Mouse (Mus musculus) liver, adult (tissue): ENCODE measurements around the gene Noct.

Experiments used
- GATA4 ChIP-seq: IDR thresholded peaks from 2 replicates; pipeline ENCODE4 v1.6.1; 2014; ENCODE audit warnings: mild to moderate bottlenecking, low read length; ENCODE audit not compliant: insufficient replicate concordance

Gene Noct

DNA sequence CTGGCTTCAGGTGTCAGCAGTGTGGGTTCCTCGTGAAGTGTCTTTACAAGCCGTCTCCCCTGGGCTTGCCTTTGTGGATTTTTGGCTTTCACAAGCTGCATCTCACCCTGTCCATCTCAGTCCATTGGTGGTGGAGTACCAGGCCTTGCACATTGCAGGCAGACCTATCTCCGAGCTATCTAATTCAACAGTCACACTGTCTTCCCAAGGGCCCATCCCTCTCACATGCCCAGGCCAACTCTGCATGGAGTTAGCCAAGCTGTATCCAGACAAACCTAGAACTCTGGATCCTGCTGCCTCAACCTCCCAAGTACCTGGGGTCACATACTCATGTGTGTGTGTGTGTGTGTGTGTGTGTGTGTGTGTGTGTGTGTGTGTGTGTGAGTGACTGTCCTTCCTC, 15.3 kb downstream of the Noct start:
- TF ChIP-seq GATA4, result no peak

DNA sequence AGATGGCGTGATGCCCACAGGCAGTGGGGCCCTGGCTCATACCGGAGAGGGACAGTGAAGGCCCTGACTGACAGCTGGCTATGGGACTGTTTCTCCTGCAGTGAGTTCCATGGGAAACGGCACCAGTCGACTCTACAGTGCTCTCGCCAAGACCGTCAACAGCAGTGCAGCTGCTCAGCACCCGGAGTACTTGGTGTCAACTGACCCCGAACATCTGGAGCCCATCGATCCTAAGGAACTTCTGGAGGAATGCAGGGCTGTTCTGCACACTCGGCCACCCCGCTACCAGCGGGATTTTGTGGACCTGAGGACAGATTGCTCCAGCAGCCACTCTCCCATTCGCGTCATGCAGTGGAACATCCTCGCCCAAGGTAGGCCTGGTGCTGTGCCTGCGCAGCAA, 23.5 kb downstream of the Noct start:
- TF ChIP-seq GATA4, result no peak

DNA sequence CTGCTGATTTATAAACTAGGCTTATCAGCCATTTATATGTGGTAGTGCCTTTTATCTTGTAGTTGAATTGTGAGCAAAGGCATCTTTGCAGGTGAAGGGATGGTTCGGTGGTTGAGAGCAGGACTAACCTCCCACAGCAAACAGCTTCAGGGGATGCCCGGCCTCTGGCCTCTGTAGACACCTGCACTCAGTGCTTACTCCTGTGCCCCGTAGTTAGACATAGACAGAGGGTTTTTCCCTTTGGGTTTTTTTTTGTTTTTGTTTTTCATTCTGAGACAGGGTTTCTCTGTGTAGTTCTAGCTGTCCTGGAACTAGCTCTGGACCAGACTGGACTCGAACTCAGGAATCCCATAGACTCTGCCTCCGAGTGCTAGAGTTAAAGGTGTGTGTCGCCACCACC, 24.4 kb downstream of the Noct start:
- TF ChIP-seq GATA4, result no peak

DNA sequence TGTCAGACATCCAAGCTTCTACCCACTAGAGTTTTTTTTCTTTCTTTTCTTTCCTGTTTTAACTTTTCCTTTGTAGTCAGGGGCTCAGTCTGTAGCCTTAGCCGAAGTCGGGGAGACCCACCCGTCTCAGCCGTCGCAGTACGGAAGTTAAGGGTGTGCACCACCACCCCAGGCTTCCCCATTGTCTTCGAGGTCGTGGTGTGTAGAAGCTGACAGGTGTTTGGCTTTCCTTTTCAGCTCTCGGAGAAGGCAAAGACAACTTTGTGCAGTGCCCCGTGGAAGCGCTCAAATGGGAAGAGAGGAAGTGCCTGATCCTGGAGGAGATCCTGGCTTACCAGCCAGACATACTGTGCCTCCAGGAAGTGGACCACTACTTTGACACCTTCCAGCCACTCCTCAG, 25.2 kb downstream of the Noct start:
- TF ChIP-seq GATA4, result no peak

DNA sequence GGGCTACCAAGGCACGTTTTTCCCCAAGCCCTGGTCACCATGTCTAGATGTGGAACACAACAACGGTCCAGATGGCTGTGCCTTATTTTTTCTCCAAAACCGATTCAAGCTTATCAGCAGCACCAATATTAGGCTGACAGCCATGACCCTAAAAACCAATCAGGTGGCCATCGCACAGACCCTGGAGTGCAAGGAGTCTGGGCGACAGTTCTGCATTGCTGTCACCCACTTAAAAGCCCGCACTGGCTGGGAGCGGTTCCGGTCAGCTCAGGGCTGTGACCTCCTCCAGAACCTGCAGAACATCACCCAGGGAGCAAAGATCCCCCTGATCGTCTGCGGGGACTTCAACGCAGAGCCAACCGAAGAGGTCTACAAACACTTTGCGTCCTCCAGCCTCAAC, 25.6 kb downstream of the Noct start:
- no peak for TF ChIP-seq GATA4

DNA sequence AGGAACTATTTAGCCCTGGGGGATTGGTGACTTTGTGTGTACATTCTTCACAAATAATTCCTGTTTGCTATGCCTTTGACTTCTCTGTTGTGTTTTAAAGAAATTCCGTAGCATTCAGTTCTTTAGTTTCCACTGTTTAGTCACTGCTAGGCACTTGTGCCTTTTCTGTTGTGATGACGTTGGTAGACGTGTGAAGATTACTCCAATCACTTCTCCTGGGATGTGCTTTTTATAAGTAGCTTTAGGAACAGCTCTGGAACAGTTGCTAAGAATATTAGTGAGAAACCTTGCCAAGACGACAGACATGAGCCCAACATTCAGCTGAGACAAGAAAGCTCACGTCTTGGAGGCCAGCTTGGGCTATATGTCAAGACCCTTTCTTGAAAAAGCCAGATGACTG, 26.8 kb downstream of the Noct start:
- TF ChIP-seq GATA4, result no peak

DNA sequence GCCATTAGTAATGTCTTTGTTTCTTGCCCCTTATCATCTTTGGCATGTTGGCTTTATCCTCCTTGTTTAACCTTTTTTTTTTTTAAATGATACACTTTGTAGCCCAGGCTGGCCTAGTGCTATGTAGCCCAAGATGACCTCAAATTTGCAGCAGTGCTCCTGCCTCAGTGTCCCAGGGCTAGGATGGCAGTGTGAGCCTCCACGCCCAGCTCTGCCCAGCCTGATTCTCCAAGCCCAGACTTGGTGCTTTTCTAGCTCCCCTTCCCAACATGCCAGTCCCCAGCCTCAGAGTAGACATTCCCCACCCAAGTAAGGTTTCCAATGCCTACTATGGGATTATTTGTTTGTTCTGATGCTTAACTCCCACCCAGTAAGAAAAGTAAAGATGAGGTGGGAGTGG, 28.0 kb downstream of the Noct start:
- no peak for TF ChIP-seq GATA4

DNA sequence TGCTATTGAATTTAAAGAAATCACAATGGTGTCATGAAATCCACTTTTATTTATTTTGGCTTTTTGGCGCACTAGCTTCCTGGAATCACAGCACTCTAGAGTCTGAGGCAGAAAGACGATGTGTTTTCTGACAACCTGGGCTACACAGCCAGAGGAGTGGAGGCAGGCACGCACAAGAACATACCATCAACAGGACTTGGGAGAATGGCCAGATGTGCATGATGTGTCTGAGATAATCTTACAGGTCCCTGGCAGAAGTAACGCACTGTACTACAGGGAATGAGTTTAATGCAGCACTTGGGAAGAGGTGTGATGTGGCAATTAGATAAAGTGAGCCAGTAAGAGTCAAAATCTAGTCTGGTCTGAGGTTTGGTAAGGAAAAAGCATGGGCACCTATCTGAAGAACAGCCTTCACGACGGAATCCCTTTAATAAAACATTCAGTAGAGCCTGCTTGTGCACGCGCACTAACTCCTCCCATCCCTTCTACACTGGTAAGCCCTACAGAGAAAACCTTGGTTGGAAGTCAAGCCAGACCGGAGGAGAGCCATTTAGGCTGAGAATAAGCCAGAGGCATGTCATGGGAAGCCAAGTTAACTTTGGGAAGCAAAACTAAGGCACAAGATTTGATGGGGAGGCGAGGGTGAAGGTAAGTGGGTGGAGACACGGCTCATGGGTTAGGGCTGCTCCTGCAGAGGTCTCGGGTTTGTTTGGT, 28.6 kb downstream of the Noct start:
- no peak for TF ChIP-seq GATA4

DNA sequence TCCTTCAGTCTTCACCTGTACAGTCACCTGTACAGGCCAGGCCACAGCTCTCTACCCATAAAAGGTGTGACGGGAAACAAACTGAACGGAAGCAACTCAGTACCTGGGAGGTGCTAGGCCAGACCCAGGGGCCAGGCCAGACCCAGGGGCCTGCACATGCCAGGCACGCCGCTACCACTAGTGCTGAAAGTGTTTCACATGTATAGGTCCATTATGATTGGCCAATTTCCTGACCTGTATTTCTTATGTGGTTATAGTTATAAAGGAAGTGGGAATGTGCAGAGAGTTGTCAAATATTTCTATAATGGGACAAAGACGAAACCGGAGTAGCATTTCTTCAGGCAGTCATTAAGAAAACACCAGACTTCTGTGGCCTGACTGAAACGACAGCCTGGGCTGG, 30.5 kb downstream of the Noct start:
- TF ChIP-seq GATA4, result no peak

DNA sequence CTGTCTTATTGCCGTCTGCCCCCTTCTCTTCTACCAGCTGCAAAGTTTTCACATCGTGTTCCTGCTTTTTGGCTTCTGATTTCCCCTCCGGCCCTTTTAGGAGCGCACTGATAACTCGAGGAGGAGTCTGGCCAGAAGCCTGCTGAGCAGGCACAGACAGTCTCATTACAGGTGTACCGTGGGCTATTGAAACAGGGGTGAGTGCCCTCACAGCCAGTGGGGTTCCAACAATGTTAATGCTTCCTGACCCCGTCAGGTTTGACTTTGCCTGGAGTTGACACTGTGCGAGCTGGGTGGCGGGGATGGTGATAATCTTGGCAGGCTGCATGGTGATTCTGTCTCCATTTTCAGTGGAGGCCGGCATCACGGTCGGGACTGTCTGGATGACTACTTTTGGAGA, 32.2 kb downstream of the Noct start:
- no peak for TF ChIP-seq GATA4

DNA sequence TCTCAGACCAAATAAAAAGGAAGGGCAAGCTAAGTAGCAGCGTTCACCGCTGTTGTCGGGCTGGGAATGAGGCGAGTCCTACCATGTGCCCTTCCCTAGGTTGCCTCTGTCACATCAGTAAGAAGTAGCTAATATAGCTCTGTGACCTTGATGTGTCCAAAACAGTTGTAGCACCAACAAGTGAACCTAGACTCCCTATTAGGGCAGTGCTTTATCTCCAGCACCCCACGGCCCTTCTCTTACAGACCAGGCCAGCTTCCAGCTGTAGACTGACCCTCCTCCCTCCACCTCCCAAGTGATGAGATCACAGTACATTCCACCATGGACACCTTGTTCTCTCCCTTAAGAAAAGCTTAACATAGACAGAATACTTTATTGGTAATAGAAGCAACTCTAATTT, 33.8 kb downstream of the Noct start:
- no peak for TF ChIP-seq GATA4

DNA sequence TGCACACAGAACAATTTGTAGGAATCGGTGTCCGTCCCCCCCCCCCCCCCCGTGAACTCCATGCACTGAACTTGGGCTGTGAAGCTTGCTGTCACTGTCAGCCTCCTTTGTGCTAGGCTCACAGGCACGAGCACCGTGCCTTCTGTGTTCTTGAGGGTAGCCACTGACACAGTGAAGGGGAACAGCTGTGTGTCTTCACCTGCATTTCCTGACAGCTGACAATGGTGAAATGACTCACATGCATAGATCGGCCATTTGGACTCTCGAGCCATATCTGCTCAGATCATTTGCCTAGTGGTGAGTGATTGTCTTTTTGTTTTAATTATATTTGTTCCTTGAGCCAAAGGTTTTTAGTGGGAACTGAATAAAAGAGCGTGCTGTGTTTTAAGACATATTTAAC, 38.7 kb downstream of the Noct start:
- TF ChIP-seq GATA4, result no peak

DNA sequence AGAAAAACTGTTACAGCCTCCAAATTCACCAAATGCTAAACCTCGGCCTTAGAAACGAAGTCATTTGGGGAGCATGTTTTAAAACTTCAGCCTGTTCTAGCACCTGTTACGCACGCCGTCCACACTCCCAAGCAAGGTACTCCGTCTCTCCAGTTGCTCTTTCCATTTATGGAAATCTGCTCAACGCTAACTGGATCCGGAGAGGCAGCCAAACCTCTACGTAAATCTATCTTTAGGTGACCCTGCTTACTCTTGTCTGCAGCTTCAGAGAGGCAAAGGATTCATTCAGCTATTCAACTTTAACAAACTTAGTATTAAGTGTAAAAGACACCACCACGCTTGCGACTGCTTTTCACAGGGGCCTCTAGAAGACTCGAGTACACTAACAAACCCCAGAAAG, 44.2 kb downstream of the Noct start:
- TF ChIP-seq GATA4, result no peak

DNA sequence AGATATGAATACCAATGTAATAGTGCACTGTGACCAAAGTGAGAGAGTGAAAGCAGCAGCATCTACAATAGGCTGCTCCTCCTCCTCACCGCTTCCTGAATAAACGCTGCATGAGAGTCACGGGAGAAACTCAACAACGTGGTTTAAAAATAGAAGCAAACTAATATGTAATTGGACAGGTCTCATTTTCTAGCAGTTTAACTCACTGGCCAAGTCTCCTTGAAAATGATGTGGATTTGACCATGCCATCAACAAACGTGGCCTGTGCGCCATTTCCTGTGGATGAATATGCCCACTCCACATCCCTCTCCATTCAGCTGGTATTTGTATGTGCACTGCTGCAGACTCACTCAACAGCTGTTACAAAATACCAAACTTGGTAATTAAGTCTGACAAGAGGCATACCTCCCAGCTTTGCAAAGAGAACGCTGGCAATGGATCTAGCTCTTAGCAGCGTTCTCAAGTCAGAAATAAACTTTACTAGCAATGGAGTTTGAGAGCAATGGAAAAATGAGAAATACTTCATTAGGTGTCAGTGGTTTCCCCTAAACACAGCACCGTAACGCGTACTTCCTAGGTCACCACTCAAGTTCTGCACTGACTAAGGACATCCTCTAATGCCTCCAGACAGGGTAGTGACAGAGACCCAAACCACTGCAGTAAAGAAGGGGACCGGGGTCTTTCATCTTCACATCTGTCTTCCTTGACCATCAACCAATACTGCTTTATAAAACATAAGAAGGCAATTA, 46.0 kb downstream of the Noct start:
- TF ChIP-seq GATA4, result no peak

DNA sequence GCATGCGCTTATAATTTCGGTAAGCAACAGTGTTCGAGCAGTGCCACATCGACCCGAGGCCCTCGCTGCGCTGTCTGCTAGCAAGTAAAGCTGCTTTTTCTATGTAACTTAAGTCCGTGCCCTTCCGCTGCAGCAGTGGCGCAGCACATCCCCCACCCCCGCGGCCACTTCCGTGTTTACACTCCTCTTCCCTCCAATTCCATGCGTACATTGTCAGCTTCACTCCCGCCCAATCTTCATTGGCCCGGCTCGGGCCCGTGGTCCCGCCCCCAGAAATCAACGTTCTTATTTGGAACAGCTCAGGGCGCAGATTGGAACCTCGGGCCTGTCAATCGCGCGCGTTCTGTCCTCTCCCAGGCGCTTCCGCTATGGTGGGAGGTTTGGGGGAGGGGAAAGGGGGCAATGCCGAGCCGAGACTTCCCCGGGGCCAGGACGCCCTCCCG, 51.7 kb downstream of the Noct start:
- TF ChIP-seq GATA4, result no peak

DNA sequence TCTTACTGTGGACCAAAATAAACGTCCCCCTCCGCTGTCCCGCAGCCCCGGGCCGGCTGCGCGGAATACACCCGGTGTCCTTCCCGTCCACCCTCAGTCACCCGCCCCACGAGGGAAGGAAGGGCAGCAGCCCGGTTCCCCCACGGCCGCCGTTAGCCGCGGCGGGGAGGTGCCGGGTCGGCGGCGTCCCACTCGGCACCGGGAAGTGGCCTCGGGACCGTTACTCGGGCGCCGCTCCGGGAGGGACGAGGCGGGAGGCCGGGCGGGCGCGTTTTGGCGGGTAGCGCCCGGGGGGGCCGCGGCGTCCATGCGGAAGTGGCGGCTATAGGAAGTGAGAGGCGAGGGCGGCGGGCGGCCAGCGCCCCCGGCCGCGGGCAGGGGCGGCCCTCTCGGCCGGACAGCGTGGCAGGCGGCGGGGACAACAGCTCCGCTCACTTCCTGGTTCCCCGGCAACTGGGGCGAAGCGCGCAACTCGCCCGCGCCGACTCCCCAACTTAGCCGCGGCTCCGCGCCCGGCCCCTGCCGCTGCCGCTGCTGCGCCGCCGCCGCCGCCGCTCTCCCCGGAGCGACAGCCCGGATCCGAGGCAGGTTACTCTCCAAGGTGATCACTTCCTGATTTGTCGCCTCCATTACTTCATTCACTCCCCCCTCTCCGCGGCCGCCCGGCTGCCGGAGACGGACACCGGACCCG, 52.3 kb downstream of the Noct start:
- no peak for TF ChIP-seq GATA4
